Mouse (Mus musculus) myocyte (in vitro differentiated cells): ENCODE measurements around the gene Tenm2.

ENCODE experiments used
- CEBPB ChIP-seq: IDR thresholded peaks from 2 replicates; pipeline ENCODE4 v1.6.1; 2011; ENCODE audit warnings: mild to moderate bottlenecking, moderate library complexity; ENCODE audit not compliant: poor library complexity, insufficient read depth, severe bottlenecking
- E2F4 ChIP-seq: IDR thresholded peaks from one replicate; pipeline ENCODE4 v1.6.1; 2011; ENCODE audit warnings: mild to moderate bottlenecking, control low read depth, moderate library complexity; ENCODE audit not compliant: insufficient read depth
- MAX ChIP-seq: IDR thresholded peaks from one replicate; pipeline ENCODE4 v1.6.1; 2011; ENCODE audit warnings: low read depth, mild to moderate bottlenecking, control low read depth
- MYOD1 ChIP-seq, 3 experiments: IDR thresholded peaks; one replicate each; pipeline ENCODE4 v1.6.1; 2011; ENCODE audit warnings: control low read depth in 2 of 3, low read depth in 2 of 3, mild to moderate bottlenecking in 2 of 3, moderate library complexity in 1 of 3; ENCODE audit not compliant: insufficient read length in 2 of 3, control insufficient read depth in 1 of 3
- MYOG ChIP-seq, 3 experiments: IDR thresholded peaks; one replicate each; pipeline ENCODE4 v1.6.1; 2011; ENCODE audit warnings: control low read depth in 2 of 3, low read depth in 2 of 3, mild to moderate bottlenecking in 2 of 3; ENCODE audit not compliant: insufficient read length in 2 of 3, control insufficient read depth in 1 of 3, insufficient read depth in 1 of 3
- POLR2A ChIP-seq: IDR thresholded peaks from one replicate; pipeline ENCODE4 v1.6.1; 2011; ENCODE audit warnings: low read depth, mild to moderate bottlenecking, control low read depth, moderate library complexity; ENCODE audit not compliant: insufficient read length
- POLR2AphosphoS2 ChIP-seq: IDR thresholded peaks from one replicate; pipeline ENCODE4 v1.6.1; 2011; ENCODE audit warnings: low read depth, control low read depth; ENCODE audit not compliant: insufficient read length
- REST ChIP-seq: IDR thresholded peaks from one replicate; pipeline ENCODE4 v1.6.1; 2011; ENCODE audit warnings: mild to moderate bottlenecking, control low read depth, moderate library complexity; ENCODE audit not compliant: insufficient read depth, insufficient read length
- SRF ChIP-seq: IDR thresholded peaks from one replicate; pipeline ENCODE4 v1.6.1; 2011; ENCODE audit warnings: low read depth; ENCODE audit not compliant: control insufficient read depth, insufficient read length
- TCF12 ChIP-seq: IDR thresholded peaks from one replicate; pipeline ENCODE4 v1.6.1; 2011; ENCODE audit warnings: mild to moderate bottlenecking, control low read depth; ENCODE audit not compliant: poor library complexity, insufficient read depth, severe bottlenecking
- USF1 ChIP-seq: IDR thresholded peaks from one replicate; pipeline ENCODE4 v1.6.1; 2011; ENCODE audit warnings: low read depth, mild to moderate bottlenecking, control low read depth, moderate library complexity

- TF ChIP-seq POLR2AphosphoS2 (no peak), USF1 (no peak), POLR2A (no peak), TCF12 (no peak), MYOD1 (IDR thresholded peaks at IDR 0.05; ENCODE audit: control insufficient read depth in 1 of 3, insufficient read length in 2 of 3, low read depth in 2 of 3) (no peak), E2F4 (no peak), MAX (no peak), MYOG (IDR thresholded peaks at IDR 0.05; ENCODE audit: control insufficient read depth in 1 of 3, insufficient read depth in 1 of 3, insufficient read length in 2 of 3, low read depth in 2 of 3) (no peak), SRF (no peak), REST (no peak), CEBPB (no peak)
Observed at GRCm38 (mm10) chr11:36694810-36695209, 541.0 kb downstream of the Tenm2 start.
